Mouse (Mus musculus) midbrain, embryonic 14.5 days (tissue): Measurements from ENCODE around the gene Znhit3. TPM values are rescaled to one million over a fixed set of nuclear protein-coding genes. Genes with fewer than 3 reads are reported as not detected.
"Not testable (repeated sequence)": the region's sequence is repeated elsewhere in the genome, so short reads cannot be mapped to it uniquely, and the experiment has no call there.

ENCODE experiments used
- ATAC-seq: fragments of 200-750 bp; cut with Nextera tagmentation; 2 replicates; pipeline ENCODE4 v1.8.0; 2017; ENCODE audit warnings: moderate number of reproducible peaks, moderate library complexity; ENCODE audit not compliant: low FRiP score, low TSS enrichment
- DNase-seq: peaks from one replicate; pipeline ENCODE4 v3.0.0-alpha.2; 2015
- H3K27ac ChIP-seq: fragments of 300-500 bp; sonication (generic); replicated peaks from 2 replicates; pipeline ENCODE4 v1.5.1; 2014; ENCODE audit warnings: mild to moderate bottlenecking, low read depth, low read length, moderate library complexity
- H3K27me3 ChIP-seq: fragments of 300-500 bp; sonication (generic); 2 replicates; pipeline ENCODE4 v1.6.1; 2014; ENCODE audit warnings: low read length, control low read depth, mixed read lengths; ENCODE audit not compliant: control insufficient read depth, insufficient read depth
- H3K36me3 ChIP-seq: fragments of 300-500 bp; sonication (generic); 2 replicates; pipeline ENCODE4 v1.6.1; 2014; ENCODE audit warnings: low read length, control low read depth; ENCODE audit not compliant: control insufficient read depth, insufficient read depth
- H3K4me1 ChIP-seq: fragments of 300-500 bp; sonication (generic); 2 replicates; pipeline ENCODE4 v1.6.1; 2014; ENCODE audit warnings: mild to moderate bottlenecking, antibody characterized with exemption, low read length, control low read depth; ENCODE audit not compliant: control insufficient read depth, insufficient read depth
- H3K4me2 ChIP-seq: fragments of 300-500 bp; sonication (generic); 2 replicates; pipeline ENCODE4 v1.6.1; 2014; ENCODE audit warnings: mild to moderate bottlenecking, low read length, moderate library complexity
- H3K4me3 ChIP-seq: fragments of 300-500 bp; sonication (generic); replicated peaks from 2 replicates; pipeline ENCODE4 v1.5.1; 2014; ENCODE audit warnings: low read depth, low read length
- H3K9ac ChIP-seq: fragments of 300-500 bp; sonication (generic); replicated peaks from 2 replicates; pipeline ENCODE4 v1.6.1; 2014; ENCODE audit warnings: mild to moderate bottlenecking, low read length, moderate library complexity
- H3K9me3 ChIP-seq: fragments of 300-500 bp; sonication (generic); 2 replicates; pipeline ENCODE4 v1.6.1; 2016; ENCODE audit warnings: low read length, control low read depth, mixed read lengths; ENCODE audit not compliant: control insufficient read depth
- WGBS: fragments of 180-500 bp; shearing (Covaris S2); extraction: QIAGEN DNeasy Blood & Tissue Kit; methylation state at CpG from one replicate; pipeline ENCODE4 v1.1.7; 2014; 5-methylcytosine and 5-hydroxymethylcytosine counted together
- polyA plus RNA-seq: library from polyadenylated mRNA; unstranded; fragments of >200 nt; fragmentation: Nextera tagmentation; extraction: Ambion mirVana; gene quantifications from 2 replicates; pipeline ENCODE4 v1.2.1, GENCODE M21; 2014

The Znhit3 gene
- polyA plus RNA-seq, 1 experiment from 2014 or later: 61.7 TPM

- Histone ChIP-seq H3K27me3 (no peaks in the 10 kb centered on the region), H3K4me3 (peak overlapping the region; percentile 92), H3K4me1 (peaks cover 9% of the 10 kb centered on the region; the same call in 1 of the 2 replicates), H3K36me3 (peaks cover 13% of the 10 kb centered on the region), H3K9ac (peak overlapping the region; percentile 82), H3K27ac (peak overlapping the region; percentile 88), H3K9me3 (no peaks in the 10 kb centered on the region), H3K4me2 (peak overlapping the region; percentile 92)
- ATAC-seq (0 out of 2 replicates have a peak, but pooled peaks have one; percentile 1), DNase-seq (no peak)
- 25% methylated on average over 7 of the region's 7 CpGs for WGBS
These were observed 37.0 kb downstream of the Znhit3 start for GRCm38 (mm10) chr11:84879007-84879771.

GRCm38 (mm10) chr11:84876020-84876419 lies 40.1 kb downstream of the Znhit3 start:
- H3K9me3 ChIP-seq, H3K4me2 ChIP-seq, H3K36me3 ChIP-seq, ATAC-seq, DNase-seq, H3K4me3 ChIP-seq, H3K27ac ChIP-seq, H3K9ac ChIP-seq, H3K27me3 ChIP-seq: not testable (repeated sequence)
- WGBS: no CpG with 5 or more reads among the region's 1 CpGs
- peaks cover 13% of the 10 kb centered on the region; the same call in 1 of the 2 replicates for H3K4me1 ChIP-seq

GRCm38 (mm10) chr11:84873042-84873833 lies 42.9 kb downstream of the Znhit3 start:
- no peaks in the 10 kb centered on the region for H3K27me3 ChIP-seq
- no peak overlapping the region for H3K4me2 ChIP-seq
- no peak overlapping the region for H3K27ac ChIP-seq
- DNase-seq: no peak
- H3K36me3 ChIP-seq: no peaks in the 10 kb centered on the region
- H3K4me3 ChIP-seq: no peak overlapping the region
- no peak for ATAC-seq
- no peaks in the 10 kb centered on the region for H3K9me3 ChIP-seq
- H3K4me1 ChIP-seq: peaks cover 12% of the 10 kb centered on the region
- WGBS: 75% methylated on average over 1 of the region's 1 CpGs
- no peak overlapping the region for H3K9ac ChIP-seq

- Histone ChIP-seq H3K27me3 (no peaks in the 10 kb centered on the region), H3K4me1 (peaks cover 19% of the 10 kb centered on the region), H3K9ac (peak overlapping the region; percentile 97), H3K4me2 (peak overlapping the region; percentile 78), H3K27ac (peak overlapping the region; percentile 99), H3K4me3 (peak overlapping the region; percentile 86), H3K9me3 (no peaks in the 10 kb centered on the region), H3K36me3 (no peaks in the 10 kb centered on the region)
- ATAC-seq (no peak), DNase-seq (no peak)
- WGBS: 84% methylated on average over 4 of the region's 4 CpGs
These were observed 44.6 kb downstream of the Znhit3 start for GRCm38 (mm10) chr11:84871548-84872069.

- peak; percentile 64 for DNase-seq
- WGBS: under 1% methylated on average over 10 of the region's 10 CpGs
- no peak for ATAC-seq
These were observed 45.1 kb downstream of the Znhit3 start for GRCm38 (mm10) chr11:84871046-84871445.

GRCm38 (mm10) chr11:84870337-84871043 lies 45.7 kb downstream of the Znhit3 start, which contains the start of gene Ggnbp2:
Gene Ggnbp2 (minus strand): TSS chr11:84870817.
- no peaks in the 10 kb centered on the region for H3K9me3 ChIP-seq
- no peaks in the 10 kb centered on the region for H3K27me3 ChIP-seq
- peak within 1 kb of the TSS; percentile 97 for H3K9ac ChIP-seq
- peak within 1 kb of the TSS; percentile 78 for H3K4me2 ChIP-seq
- H3K4me3 ChIP-seq: peak within 1 kb of the TSS; percentile 86
- peaks cover 19% of the 10 kb centered on the region for H3K4me1 ChIP-seq
- under 1% methylated on average over 60 of the region's 62 CpGs for WGBS
- H3K27ac ChIP-seq: peak within 1 kb of the TSS; percentile 99
- DNase-seq: peak; percentile 96
- ATAC-seq: peak; percentile 87
- no peaks in the 10 kb centered on the region for H3K36me3 ChIP-seq

More at GRCm38 (mm10) chr11:84871046-84871445, 45.1 kb downstream of the Znhit3 start:
- Histone ChIP-seq H3K4me3 (peak overlapping the region; percentile 86), H3K9ac (peak overlapping the region; percentile 97), H3K27me3 (no peaks in the 10 kb centered on the region), H3K27ac (peak overlapping the region; percentile 99), H3K9me3 (no peaks in the 10 kb centered on the region), H3K36me3 (no peaks in the 10 kb centered on the region), H3K4me2 (peak overlapping the region; percentile 78), H3K4me1 (peaks cover 19% of the 10 kb centered on the region)

- ATAC-seq: peak; percentile 86
These were observed 46.5 kb downstream of the Znhit3 start for GRCm38 (mm10) chr11:84869537-84870232.

More at GRCm38 (mm10) chr11:84869537-84870232, 46.5 kb downstream of the Znhit3 start:
- H3K27me3 ChIP-seq: no peaks in the 10 kb centered on the region
- peak overlapping the region; percentile 66 for H3K4me2 ChIP-seq
- DNase-seq: peak; percentile 98
- H3K4me1 ChIP-seq: peaks cover 19% of the 10 kb centered on the region
- H3K9ac ChIP-seq: peak overlapping the region; percentile 80
- H3K27ac ChIP-seq: peak overlapping the region; percentile 99
- under 1% methylated on average over 52 of the region's 61 CpGs for WGBS
- H3K36me3 ChIP-seq: no peaks in the 10 kb centered on the region
- H3K4me3 ChIP-seq: peak overlapping the region; percentile 86
- H3K9me3 ChIP-seq: no peaks in the 10 kb centered on the region
